10 mouse cellular contexts compared by ENCODE assay signal in genomic region chr2:60697530-60697929, GRCm38 (mm10). TPM values are rescaled to one million over a fixed set of nuclear protein-coding genes. Genes with fewer than 3 reads are reported as not detected.
DNase-seq lines count a peak whose midpoint lies in the region; ATAC-seq and TF ChIP-seq lines count a peak whose summit lies in the region.
"Had no signal": no experiment of that assay in that cellular context is flagged by ENCODE, and none has a peak within 500 bp of the region (broad histone marks: within the 10 kb centered on the region; RNA-seq: fewer than 3 reads in every experiment).

No protein-coding gene starts in this region.

- no peak overlapping the region for H3K4me3 ChIP-seq in heart, embryonic 10.5 days
- no peak overlapping the region for H3K4me3 ChIP-seq in midbrain, embryonic 14.5 days (replicated peaks; ENCODE audit: low read depth, low read length)
- no peak overlapping the region for H3K4me3 ChIP-seq in midbrain, embryonic 13.5 days (replicated peaks)
- no peak overlapping the region for H3K4me3 ChIP-seq in hindbrain, embryonic 15.5 days
- H3K4me3 ChIP-seq in stomach, embryonic 15.5 days (replicated peaks), result no peak overlapping the region
- no peak overlapping the region for H3K4me3 ChIP-seq in liver, postnatal 0 days (ENCODE audit: low read depth, low read length)
- H3K4me3 ChIP-seq: left cerebral cortex, adult 2 months; neural tube, embryonic 12.5 days had no signal

- H3K27ac ChIP-seq in heart, embryonic 10.5 days, result peak overlapping the region; percentile 91
- no peak overlapping the region for H3K27ac ChIP-seq in midbrain, embryonic 14.5 days (replicated peaks; ENCODE audit: low read depth, low read length)
- no peak overlapping the region for H3K27ac ChIP-seq in midbrain, embryonic 13.5 days
- no peak overlapping the region for H3K27ac ChIP-seq in hindbrain, embryonic 15.5 days (replicated peaks)
- peak overlapping the region; percentile 28; the same call in 1 of the 2 replicates for H3K27ac ChIP-seq in stomach, embryonic 15.5 days
- H3K27ac ChIP-seq in liver, postnatal 0 days (ENCODE audit: low read depth), result no peak overlapping the region
- H3K27ac ChIP-seq: left cerebral cortex, adult 2 months; neural tube, embryonic 12.5 days had no signal

- H3K4me2 ChIP-seq in midbrain, embryonic 14.5 days (ENCODE audit: low read length), result no peak overlapping the region
- H3K4me2 ChIP-seq in midbrain, embryonic 13.5 days (replicated peaks), result no peak overlapping the region
- no peak overlapping the region for H3K4me2 ChIP-seq in hindbrain, embryonic 15.5 days
- H3K4me2 ChIP-seq in stomach, embryonic 15.5 days, result no peak overlapping the region
- no peak overlapping the region for H3K4me2 ChIP-seq in liver, postnatal 0 days (ENCODE audit: low read depth, low read length)
- H3K4me2 ChIP-seq: neural tube, embryonic 12.5 days had no signal

- H3K9ac ChIP-seq in midbrain, embryonic 14.5 days (replicated peaks; ENCODE audit: low read length), result no peak overlapping the region
- H3K9ac ChIP-seq in midbrain, embryonic 13.5 days (replicated peaks), result no peak overlapping the region
- no peak overlapping the region for H3K9ac ChIP-seq in hindbrain, embryonic 15.5 days
- H3K9ac ChIP-seq in stomach, embryonic 15.5 days, result no peak overlapping the region
- no peak overlapping the region for H3K9ac ChIP-seq in liver, postnatal 0 days (replicated peaks)
- H3K9ac ChIP-seq: neural tube, embryonic 12.5 days had no signal

- TF ChIP-seq CTCF in liver, postnatal 0 days (IDR thresholded peaks at IDR 0.05; ENCODE audit: low read depth), result no peak

- peaks cover 47% of the 10 kb centered on the region for H3K4me1 ChIP-seq in heart, embryonic 10.5 days
- no peaks in the 10 kb centered on the region for H3K4me1 ChIP-seq in midbrain, embryonic 14.5 days (ENCODE audit: control insufficient read depth, insufficient read depth, low read length)
- no peaks in the 10 kb centered on the region; the same call in 1 of the 2 replicates for H3K4me1 ChIP-seq in midbrain, embryonic 13.5 days (replicated peaks)
- H3K4me1 ChIP-seq in hindbrain, embryonic 15.5 days (replicated peaks), result peaks cover 3% of the 10 kb centered on the region
- peaks cover 12% of the 10 kb centered on the region for H3K4me1 ChIP-seq in stomach, embryonic 15.5 days
- H3K4me1 ChIP-seq in liver, postnatal 0 days (ENCODE audit: insufficient read depth), result no peaks in the 10 kb centered on the region

- H3K9me3 ChIP-seq in heart, embryonic 10.5 days, result no peaks in the 10 kb centered on the region
- no peaks in the 10 kb centered on the region for H3K9me3 ChIP-seq in midbrain, embryonic 14.5 days (ENCODE audit: control insufficient read depth, low read length)
- no peaks in the 10 kb centered on the region for H3K9me3 ChIP-seq in midbrain, embryonic 13.5 days
- H3K9me3 ChIP-seq in hindbrain, embryonic 15.5 days, result no peaks in the 10 kb centered on the region
- no peaks in the 10 kb centered on the region for H3K9me3 ChIP-seq in stomach, embryonic 15.5 days
- no peaks in the 10 kb centered on the region for H3K9me3 ChIP-seq in liver, postnatal 0 days (ENCODE audit: low read length)
- H3K9me3 ChIP-seq: neural tube, embryonic 12.5 days had no signal

- WGBS in heart, embryonic 10.5 days, result 81% methylated on average over 7 of the region's 7 CpGs
- WGBS in midbrain, embryonic 14.5 days, result 61% methylated on average over 7 of the region's 7 CpGs
- 71% methylated on average over 7 of the region's 7 CpGs for WGBS in midbrain, embryonic 13.5 days
- 44% methylated on average over 7 of the region's 7 CpGs for WGBS in hindbrain, embryonic 15.5 days
- WGBS in stomach, embryonic 15.5 days, result 70% methylated on average over 7 of the region's 7 CpGs
- WGBS in liver, postnatal 0 days (ENCODE audit: insufficient replicate concordance), result 76% methylated on average over 7 of the region's 7 CpGs

- H3K36me3 ChIP-seq in heart, embryonic 10.5 days, result no peaks in the 10 kb centered on the region
- no peaks in the 10 kb centered on the region for H3K36me3 ChIP-seq in midbrain, embryonic 14.5 days (ENCODE audit: control insufficient read depth, insufficient read depth, low read length)
- H3K36me3 ChIP-seq in midbrain, embryonic 13.5 days, result no peaks in the 10 kb centered on the region
- no peaks in the 10 kb centered on the region for H3K36me3 ChIP-seq in hindbrain, embryonic 15.5 days
- no peaks in the 10 kb centered on the region for H3K36me3 ChIP-seq in stomach, embryonic 15.5 days
- H3K36me3 ChIP-seq in liver, postnatal 0 days (replicated peaks; ENCODE audit: insufficient read depth, low read length), result no peaks in the 10 kb centered on the region
- H3K36me3 ChIP-seq: neural tube, embryonic 12.5 days had no signal

- no peak for DNase-seq in heart, embryonic 10.5 days (ENCODE audit: low spot score)
- DNase-seq in heart, adult 18-20 months, result no peak
- DNase-seq in midbrain, embryonic 14.5 days, result peak; percentile 41
- DNase-seq in liver, postnatal 0 days, result no peak
- no peak for DNase-seq in embryo, embryonic 11 days

- ATAC-seq in midbrain, embryonic 14.5 days (ENCODE audit: low FRiP score, low TSS enrichment), result peak; percentile 46; the same call in 1 of the 2 replicates
- ATAC-seq in midbrain, embryonic 13.5 days, result no peak
- 0 out of 2 replicates have a peak, but pooled peaks have one; percentile 52 for ATAC-seq in hindbrain, embryonic 15.5 days (ENCODE audit: low FRiP score, low read depth)
- ATAC-seq in stomach, embryonic 15.5 days (ENCODE audit: insufficient read depth, low FRiP score, low read depth), result no peak
- no peak for ATAC-seq in liver, postnatal 0 days

- no peak for TF ChIP-seq EP300 in liver, postnatal 0 days (IDR thresholded peaks at IDR 0.05; ENCODE audit: low read depth)

- H3K27me3 ChIP-seq in heart, embryonic 10.5 days (ENCODE audit: insufficient read depth, poor library complexity, severe bottlenecking), result no peaks in the 10 kb centered on the region
- no peaks in the 10 kb centered on the region for H3K27me3 ChIP-seq in midbrain, embryonic 14.5 days (ENCODE audit: control insufficient read depth, insufficient read depth, low read length)
- H3K27me3 ChIP-seq in midbrain, embryonic 13.5 days, result no peaks in the 10 kb centered on the region
- H3K27me3 ChIP-seq in hindbrain, embryonic 15.5 days, result no peaks in the 10 kb centered on the region
- no peaks in the 10 kb centered on the region for H3K27me3 ChIP-seq in stomach, embryonic 15.5 days (replicated peaks)
- no peaks in the 10 kb centered on the region for H3K27me3 ChIP-seq in liver, postnatal 0 days (ENCODE audit: insufficient read depth, low read length)
- H3K27me3 ChIP-seq: neural tube, embryonic 12.5 days had no signal

RNA-seq across cellular contexts. Expression of gene Itgb6, which starts 24.9 kb away (rescaled TPM):
- polyA plus RNA-seq in heart, embryonic 10.5 days (2016; fragmentation: Nextera tagmentation; extraction: Ambion mirVana), result 0.34 and 0.46 TPM in 2 replicates
- total RNA-seq in heart, adult 18-20 months (2021), result 10 to 100 TPM; 26.8 to 29.7 TPM
- polyA plus RNA-seq in midbrain, embryonic 14.5 days (2014; fragmentation: Nextera tagmentation; extraction: Ambion mirVana), result not detected in 2 replicates
- not detected in 2 replicates for polyA plus RNA-seq in midbrain, embryonic 13.5 days (2015; fragmentation: Nextera tagmentation; extraction: Ambion mirVana)
- polyA plus RNA-seq in hindbrain, embryonic 15.5 days (2015; fragmentation: Nextera tagmentation; extraction: Ambion mirVana), result 0.10 TPM in 1 of 2 replicates, not detected in the other
- polyA plus RNA-seq in stomach, embryonic 15.5 days (2015; fragmentation: Nextera tagmentation; extraction: Ambion mirVana), result 10.1 and 13.2 TPM in 2 replicates
- 0.06 and 0.07 TPM in 2 replicates for polyA plus RNA-seq in liver, postnatal 0 days (2015; fragmentation: Nextera tagmentation; extraction: Ambion mirVana)
- total RNA-seq: left cerebral cortex, adult 2 months had no signal

Comparison
In these comparisons a context has a peak if more than half of its experiments do, and no peak if none do; other contexts are left out.
1. ATAC-seq: peak in midbrain, embryonic 14.5 days (single experiment) and hindbrain, embryonic 15.5 days (single experiment); none in midbrain, embryonic 13.5 days (single experiment), stomach, embryonic 15.5 days (single experiment) and liver, postnatal 0 days (single experiment).
2. H3K27ac ChIP-seq: peak in heart, embryonic 10.5 days (single experiment) and stomach, embryonic 15.5 days (single experiment); none in midbrain, embryonic 14.5 days (single experiment), midbrain, embryonic 13.5 days (single experiment), hindbrain, embryonic 15.5 days (single experiment) and liver, postnatal 0 days (single experiment).